Comparison of ENCODE assay signal across 8 mouse cellular contexts in the genomic region with DNA sequence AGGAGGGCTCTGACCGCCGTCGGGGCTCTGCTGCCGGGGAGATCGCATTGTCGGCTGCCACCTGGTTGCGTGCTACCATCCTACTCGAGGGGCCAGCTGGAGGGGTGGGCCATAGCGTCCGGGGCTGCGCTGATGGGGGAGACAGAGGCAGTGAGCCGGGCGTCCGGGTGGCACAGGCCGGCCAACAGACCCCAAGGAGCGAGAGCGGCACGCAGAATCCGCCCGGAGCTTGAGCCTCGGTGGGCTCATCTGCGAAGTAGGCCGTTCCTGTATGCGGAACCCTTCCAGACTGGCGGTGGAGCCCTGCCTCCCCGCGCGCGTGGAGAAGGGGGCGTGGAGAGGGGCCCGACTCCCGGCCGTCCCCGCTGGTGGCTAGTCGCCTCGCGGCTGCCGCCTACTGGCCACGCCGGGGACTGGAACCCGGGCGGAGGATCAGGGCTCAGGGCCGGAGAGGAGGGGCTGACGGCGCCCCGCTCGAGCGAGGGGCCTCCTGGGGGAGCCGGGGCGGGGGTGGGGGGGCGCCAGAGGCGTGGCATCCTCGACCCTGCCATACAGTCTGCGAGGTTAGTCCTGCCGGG. TPM values are rescaled to one million over a fixed set of nuclear protein-coding genes. Genes with fewer than 3 reads are reported as not detected.
DNase-seq lines count a peak whose midpoint lies in the region; ATAC-seq lines count a peak whose summit lies in the region.

No protein-coding gene starts in this region.

- peak; percentile 90 for ATAC-seq in hindbrain, embryonic 15.5 days (ENCODE audit: low FRiP score, low read depth)

- H3K4me2 ChIP-seq in hindbrain, embryonic 15.5 days, result peak overlapping the region; percentile 90

- no peaks in the 10 kb centered on the region for H3K27me3 ChIP-seq in hindbrain, embryonic 15.5 days

- H3K36me3 ChIP-seq in hindbrain, embryonic 15.5 days, result no peaks in the 10 kb centered on the region

- no peaks in the 10 kb centered on the region for H3K9me3 ChIP-seq in hindbrain, embryonic 15.5 days

- peak overlapping the region; percentile 95 for H3K27ac ChIP-seq in hindbrain, embryonic 15.5 days (replicated peaks)

- peak overlapping the region; percentile 70 for H3K4me3 ChIP-seq in hindbrain, embryonic 15.5 days

- H3K4me1 ChIP-seq in hindbrain, embryonic 15.5 days (replicated peaks), result peaks cover 28% of the 10 kb centered on the region

- DNase-seq in WW6 (ENCODE audit: low read depth, low spot score), result peak; percentile 69
- peak; percentile 86 to 88 for DNase-seq in cerebellum, postnatal 36 days
- DNase-seq in frontal cortex, postnatal 36 days (ENCODE audit: low spot score in 2 of 2), result peak; percentile 76 to 80
- DNase-seq in left cerebral cortex, adult 11 months (ENCODE audit: low spot score), result peak; percentile 67
- peak; percentile 92 for DNase-seq in lung, postnatal 36 days
- DNase-seq in retina, embryonic 14.5 days (ENCODE audit: low spot score), result peak; percentile 95
- DNase-seq in thymus, postnatal 4 days, result peak; percentile 99

- under 1% methylated on average over 54 of the region's 55 CpGs for WGBS in hindbrain, embryonic 15.5 days

- peak overlapping the region; percentile 51 for H3K9ac ChIP-seq in hindbrain, embryonic 15.5 days

RNA-seq across cellular contexts. Expression of gene Socs1, which starts 0.5 kb away (rescaled TPM):
- polyA plus RNA-seq in hindbrain, embryonic 15.5 days (2015; fragmentation: Nextera tagmentation; extraction: Ambion mirVana), result 5.0 and 5.4 TPM in 2 replicates

RNA-seq across cellular contexts. Expression of gene Tnp2, which starts 3.6 kb away (rescaled TPM):
- not detected in 2 replicates for polyA plus RNA-seq in hindbrain, embryonic 15.5 days (2015; fragmentation: Nextera tagmentation; extraction: Ambion mirVana)

RNA-seq across cellular contexts. Expression of gene Prm3, which starts 5.8 kb away (rescaled TPM):
- not detected in 2 replicates for polyA plus RNA-seq in hindbrain, embryonic 15.5 days (2015; fragmentation: Nextera tagmentation; extraction: Ambion mirVana)

RNA-seq across cellular contexts. Expression of gene Prm2, which starts 11.1 kb away (rescaled TPM):
- polyA plus RNA-seq in hindbrain, embryonic 15.5 days (2015; fragmentation: Nextera tagmentation; extraction: Ambion mirVana), result not detected in 2 replicates

RNA-seq across cellular contexts. Expression of gene Prm1, which starts 20.8 kb away (rescaled TPM):
- polyA plus RNA-seq in hindbrain, embryonic 15.5 days (2015; fragmentation: Nextera tagmentation; extraction: Ambion mirVana), result 0.36 and 0.52 TPM in 2 replicates

Comparison
In these comparisons a context has a peak if more than half of its experiments do, and no peak if none do; other contexts are left out.
1. Peak in every context shown above with its lines: DNase-seq, ATAC-seq, H3K4me3 ChIP-seq and H3K27ac ChIP-seq.